Mouse (Mus musculus) kidney, postnatal 25 days (tissue): ENCODE measurements around the gene Zbtb17.
A peak's percentile ranks its signal among the peaks of the same experiment; 100 is the strongest.

Experiments used
- DNase-seq, 2 experiments: peaks; one replicate each; pipeline ENCODE4 v3.0.0; 2021; ENCODE audit warnings: mixed read lengths in 2 of 2

Zbtb17 gene

GRCm38 (mm10) chr4:141504471-141504870 is 60.0 kb downstream of the Zbtb17 start:
- no peak for DNase-seq

GRCm38 (mm10) chr4:141505810-141506209 is 61.4 kb downstream of the Zbtb17 start:
- DNase-seq = no peak

GRCm38 (mm10) chr4:141506352-141506751 is 61.9 kb downstream of the Zbtb17 start:
- peak; percentile 95 to 96 for DNase-seq

- DNase-seq = peak; percentile 64 to 77
Measured at GRCm38 (mm10) chr4:141506893-141507292, 62.4 kb downstream of the Zbtb17 start.

- DNase-seq = no peak
Measured at GRCm38 (mm10) chr4:141510457-141510856, 66.0 kb downstream of the Zbtb17 start.

GRCm38 (mm10) chr4:141512145-141512544 is 67.7 kb downstream of the Zbtb17 start:
- no peak for DNase-seq

- peak; percentile 69 to 81 for DNase-seq
Measured at GRCm38 (mm10) chr4:141514179-141514641, 69.8 kb downstream of the Zbtb17 start.
